Comparison of ENCODE assay signal across 24 mouse cellular contexts in genomic region chr13:41655576-41656090, GRCm38 (mm10). TPM values are rescaled to one million over a fixed set of nuclear protein-coding genes. Genes with fewer than 3 reads are reported as not detected.
DNase-seq lines count a peak whose midpoint lies in the region; ATAC-seq and TF ChIP-seq lines count a peak whose summit lies in the region.
"Had no signal": no experiment of that assay in that cellular context is flagged by ENCODE, and none has a peak within 500 bp of the region (broad histone marks: within the 10 kb centered on the region; RNA-seq: fewer than 3 reads in every experiment).

No protein-coding gene starts in this region.

- DNase-seq in gastrocnemius, adult 2 months = no peak
- no peak for DNase-seq in gastrocnemius, postnatal 14 days
- DNase-seq in heart, postnatal 36 days = no peak
- peak; percentile 22 for DNase-seq in ovary, postnatal 36 days (ENCODE audit: low spot score)
- no peak for DNase-seq in ovary, postnatal 14 days (ENCODE audit: low spot score)
- peak; percentile 29 for DNase-seq in heart, postnatal 4 days
- DNase-seq: cerebellum, adult 9-10 months; gastrocnemius, postnatal 25 days; kidney, postnatal 25 days; layer of hippocampus, postnatal 36 days; liver, postnatal 0 days; lung, postnatal 10 days; right cerebral cortex, adult 18-20 months; right cerebral cortex, postnatal 4 days; thymus, postnatal 14 days had no signal

- TF ChIP-seq CTCF in gastrocnemius, adult 2 months (IDR thresholded peaks at IDR 0.05) = no peak

- WGBS in heart, embryonic 14.5 days = 21% methylated on average over 10 of the region's 10 CpGs
- 72% methylated on average over 10 of the region's 10 CpGs for WGBS in intestine, embryonic 16.5 days

- H3K9me3 ChIP-seq in heart, embryonic 14.5 days (ENCODE audit: control insufficient read depth, low read length) = no peaks in the 10 kb centered on the region
- no peaks in the 10 kb centered on the region for H3K9me3 ChIP-seq in intestine, embryonic 16.5 days (ENCODE audit: control insufficient read depth, low read length)
- H3K9me3 ChIP-seq: forebrain, embryonic 15.5 days; hindbrain, embryonic 15.5 days; limb, embryonic 12.5 days; midbrain, embryonic 12.5 days had no signal

- no peak overlapping the region for H3K4me3 ChIP-seq in gastrocnemius, adult 2 months
- H3K4me3 ChIP-seq in heart, embryonic 14.5 days (ENCODE audit: control insufficient read depth in 1 of 2, insufficient read depth in 1 of 2, low read depth in 1 of 2, low read length in 2 of 2) = no peak overlapping the region
- no peak overlapping the region for H3K4me3 ChIP-seq in intestine, embryonic 16.5 days (ENCODE audit: low read length)
- H3K4me3 ChIP-seq: forebrain, embryonic 15.5 days; hindbrain, embryonic 15.5 days; layer of hippocampus, adult 2 months; limb, embryonic 12.5 days; midbrain, embryonic 12.5 days had no signal

- H3K36me3 ChIP-seq in heart, embryonic 14.5 days (ENCODE audit: control insufficient read depth, insufficient read depth, low read length) = no peaks in the 10 kb centered on the region
- no peaks in the 10 kb centered on the region for H3K36me3 ChIP-seq in intestine, embryonic 16.5 days (ENCODE audit: control insufficient read depth, insufficient read depth, low read length)
- H3K36me3 ChIP-seq: forebrain, embryonic 15.5 days; hindbrain, embryonic 15.5 days; limb, embryonic 12.5 days; midbrain, embryonic 12.5 days had no signal

- peak overlapping the region; percentile 27; the same call in 1 of the 2 replicates for H3K9ac ChIP-seq in heart, embryonic 14.5 days (ENCODE audit: low read length)
- H3K9ac ChIP-seq in intestine, embryonic 16.5 days (ENCODE audit: low read depth, low read length) = no peak overlapping the region
- H3K9ac ChIP-seq: forebrain, embryonic 15.5 days; hindbrain, embryonic 15.5 days; limb, embryonic 12.5 days; liver, postnatal 0 days; midbrain, embryonic 12.5 days had no signal

- H3K27ac ChIP-seq in gastrocnemius, adult 2 months = peak overlapping the region; percentile 48
- peak overlapping the region; percentile 15 to 46 for H3K27ac ChIP-seq in heart, embryonic 14.5 days (replicated peaks in 1 of 2; ENCODE audit: control insufficient read depth in 1 of 2, insufficient read depth in 1 of 2, low read depth in 2 of 2, low read length in 2 of 2)
- no peak overlapping the region for H3K27ac ChIP-seq in intestine, embryonic 16.5 days (ENCODE audit: low read length)
- H3K27ac ChIP-seq: forebrain, embryonic 15.5 days; hindbrain, embryonic 15.5 days; layer of hippocampus, adult 2 months; limb, embryonic 12.5 days; midbrain, embryonic 12.5 days had no signal

- ATAC-seq in heart, embryonic 14.5 days (ENCODE audit: insufficient number of reproducible peaks, insufficient read depth, low FRiP score, low read depth) = no peak
- ATAC-seq in intestine, embryonic 16.5 days = no peak
- ATAC-seq: activated CD4-positive, CD25-positive, alpha-beta regulatory T cell, adult 4 months; forebrain, embryonic 15.5 days; liver, postnatal 0 days had no signal

- no peaks in the 10 kb centered on the region for H3K27me3 ChIP-seq in heart, embryonic 14.5 days (ENCODE audit: control insufficient read depth, insufficient read depth, low read length)
- no peaks in the 10 kb centered on the region for H3K27me3 ChIP-seq in intestine, embryonic 16.5 days (replicated peaks; ENCODE audit: control insufficient read depth, insufficient read depth, low read length)
- H3K27me3 ChIP-seq: forebrain, embryonic 15.5 days; hindbrain, embryonic 15.5 days; limb, embryonic 12.5 days; midbrain, embryonic 12.5 days had no signal

- intact Hi-C loops in gastrocnemius, adult 2 months (cut with DNase I) = no loop called here
- intact Hi-C loops in gastrocnemius, postnatal 14 days (cut with DNase I; ENCODE audit: low total_unique reads) = no loop called here
- intact Hi-C loops in heart, postnatal 36 days (cut with DNase I) = no loop called here

- H3K4me1 ChIP-seq in heart, embryonic 14.5 days (ENCODE audit: control insufficient read depth in 2 of 2, insufficient read depth in 2 of 2, low read length in 2 of 2) = peaks cover 21 to 28% of the 10 kb centered on the region in 2 experiments
- no peaks in the 10 kb centered on the region for H3K4me1 ChIP-seq in intestine, embryonic 16.5 days (ENCODE audit: control insufficient read depth, insufficient read depth, low read length)
- H3K4me1 ChIP-seq: forebrain, embryonic 15.5 days; limb, embryonic 12.5 days had no signal

- H3K4me2 ChIP-seq in heart, embryonic 14.5 days (ENCODE audit: low read length) = 0 out of 2 replicates have a peak overlapping the region, but pooled peaks have one; percentile 6
- H3K4me2 ChIP-seq in intestine, embryonic 16.5 days (ENCODE audit: low read depth, low read length) = no peak overlapping the region
- H3K4me2 ChIP-seq: forebrain, embryonic 15.5 days; hindbrain, embryonic 15.5 days; limb, embryonic 12.5 days; liver, embryonic 11.5 days; midbrain, embryonic 12.5 days had no signal

RNA-seq across cellular contexts. Expression of gene Tmem170b, which starts 49.9 kb away (rescaled TPM):
- 10 to 100 TPM; 24.8 to 29.0 TPM for total RNA-seq in gastrocnemius, adult 2 months (2021)
- 10 to 100 TPM; 16.7 to 17.1 TPM for total RNA-seq in gastrocnemius, postnatal 14 days (2021)
- polyA plus RNA-seq in heart, embryonic 14.5 days (2014; fragmentation: Nextera tagmentation; extraction: Ambion mirVana) = 21.1 and 22.2 TPM in 2 replicates
- total RNA-seq in heart, postnatal 36 days (2021) = 10 to 100 TPM; 21.7 to 24.2 TPM
- total RNA-seq in heart, postnatal 4 days (2021) = 10 to 100 TPM; 25.4 to 26.2 TPM
- 10.4 and 10.9 TPM in 2 replicates for polyA plus RNA-seq in intestine, embryonic 16.5 days (2015; fragmentation: Nextera tagmentation; extraction: Ambion mirVana)

Comparison
In these comparisons a context has a peak if more than half of its experiments do, and no peak if none do; other contexts are left out.
1. DNase-seq: peak in ovary, postnatal 36 days (single experiment) and heart, postnatal 4 days (single experiment); none in gastrocnemius, adult 2 months (single experiment), gastrocnemius, postnatal 14 days (single experiment), heart, postnatal 36 days (0 of 2) and ovary, postnatal 14 days (single experiment).